Mouse (Mus musculus): ENCODE measurements around the gene Aff2.
A peak's percentile ranks its signal among the peaks of the same experiment; 100 is the strongest.

Aff2 gene

DNA sequence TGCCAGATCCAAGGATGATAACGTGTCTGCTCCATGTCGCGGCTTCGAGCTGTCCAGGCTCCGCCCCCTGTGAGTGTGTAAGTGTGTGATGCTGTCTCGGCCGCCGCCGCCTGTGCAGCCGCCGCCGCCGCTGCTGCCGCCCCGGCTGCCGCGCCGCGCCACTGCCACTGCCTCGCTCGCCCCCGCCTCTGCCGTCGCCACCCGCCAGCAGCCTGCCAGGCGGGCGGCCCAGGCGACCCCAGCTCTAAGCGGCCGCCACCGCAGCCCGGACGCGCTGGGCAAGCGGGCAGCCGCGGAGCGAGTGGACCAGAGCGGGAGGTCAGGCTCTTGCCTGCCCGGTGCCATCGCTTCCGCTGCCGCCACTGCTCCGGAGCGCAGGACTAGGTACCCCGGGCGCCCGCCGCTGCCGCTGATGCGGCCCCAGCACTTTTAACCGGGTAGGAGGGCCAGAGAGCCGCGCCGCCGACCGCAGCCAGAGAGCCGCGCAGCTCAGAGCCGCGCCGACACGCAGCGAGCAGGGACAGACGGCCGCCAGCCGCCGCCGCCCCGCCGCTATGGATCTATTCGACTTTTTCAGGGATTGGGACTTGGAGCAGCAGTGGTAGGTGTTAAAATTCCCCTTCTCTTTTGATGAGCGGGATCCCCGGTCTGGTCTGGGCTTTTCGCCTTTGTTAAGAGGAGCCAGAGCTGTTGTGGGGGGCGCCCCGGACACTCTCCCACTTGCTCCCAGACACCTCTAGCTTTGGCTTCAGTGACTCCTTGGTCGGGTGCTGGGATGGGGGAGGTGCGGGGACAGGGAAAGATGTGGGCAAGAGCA, at the start of gene Aff2:
TSS of gene Aff2 (plus strand) at position 57 of the 817 bp plus-strand sequence.
- DNase-seq (ENCODE audit: low spot score) = peak; percentile 6

- no peak for DNase-seq (ENCODE audit: low spot score)
These were observed 22.8 kb upstream of the Aff2 start for GRCm38 (mm10) chrX:69337296-69337695.

GRCm38 (mm10) chrX:69355621-69356020, 4.5 kb upstream of the Aff2 start:
- DNase-seq (ENCODE audit: low spot score) = no peak

DNA sequence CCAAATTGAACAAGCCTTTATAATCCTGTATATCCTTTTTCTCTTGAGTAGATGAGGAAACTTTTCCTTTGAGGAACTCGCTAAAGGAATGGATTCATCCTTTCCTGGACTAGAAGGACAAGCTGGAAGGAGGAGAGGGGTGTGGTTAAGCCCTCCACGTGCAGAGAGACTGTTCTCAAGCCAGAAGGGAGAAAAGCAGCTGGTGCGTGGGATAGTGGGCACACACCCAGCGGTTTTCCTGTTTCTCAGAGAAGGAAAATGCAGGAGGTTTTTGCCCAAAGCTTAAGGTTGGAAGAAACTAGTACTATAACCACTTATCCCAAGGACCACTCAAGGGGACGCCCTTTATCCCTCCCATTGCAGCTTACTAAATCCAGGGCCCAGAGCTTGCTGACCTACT, 734 bp upstream of the Aff2 start:
- DNase-seq (ENCODE audit: low spot score) = peak; percentile 5

DNA sequence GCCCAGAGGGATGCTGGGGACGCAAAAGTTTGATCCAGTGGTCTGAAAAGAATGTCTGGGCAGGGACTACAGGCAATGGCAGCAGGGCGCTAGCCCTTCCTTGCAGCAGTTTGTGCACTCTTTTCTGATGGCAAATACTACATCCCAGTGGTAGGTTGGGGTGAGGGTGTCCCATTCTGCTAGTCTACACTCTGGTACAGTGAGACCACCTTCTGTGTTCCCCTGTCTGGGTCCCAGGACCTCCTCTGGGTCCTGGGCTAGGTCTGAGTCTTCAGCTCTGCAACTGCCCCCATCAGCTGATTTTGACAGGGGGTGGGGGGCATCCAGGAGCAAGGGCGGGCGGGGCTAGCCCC, 233 bp upstream of the Aff2 start:
- no peak for DNase-seq (ENCODE audit: low spot score)

DNA sequence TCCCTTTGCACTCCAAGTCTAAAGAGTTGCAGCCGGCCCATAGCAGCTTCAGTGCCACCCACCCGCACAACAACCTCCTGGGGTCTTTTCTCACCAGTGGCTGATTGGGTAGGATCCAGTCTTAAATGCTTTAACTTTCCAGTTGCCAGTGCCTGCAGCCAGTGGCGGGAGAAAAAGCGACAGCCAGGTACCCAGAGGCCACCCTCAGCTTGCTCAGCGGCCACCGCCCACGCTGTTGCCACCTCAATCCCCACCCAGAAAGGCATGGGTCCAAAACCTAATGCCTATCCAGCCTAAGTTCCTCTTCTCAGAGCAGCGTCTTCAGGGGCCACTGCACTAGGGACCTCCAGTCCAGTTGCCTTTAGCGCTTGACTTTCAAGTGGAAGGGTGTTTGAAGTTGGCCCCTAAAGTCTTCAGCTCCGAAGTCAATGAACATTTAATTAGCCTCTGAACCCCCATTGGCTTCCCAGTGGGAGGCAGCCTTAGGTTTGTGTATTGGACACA, 1.0 kb downstream of the Aff2 start:
- DNase-seq (ENCODE audit: low spot score) = no peak

GRCm38 (mm10) chrX:69364198-69364597, 4.1 kb downstream of the Aff2 start:
- DNase-seq (ENCODE audit: low spot score) = no peak

DNA sequence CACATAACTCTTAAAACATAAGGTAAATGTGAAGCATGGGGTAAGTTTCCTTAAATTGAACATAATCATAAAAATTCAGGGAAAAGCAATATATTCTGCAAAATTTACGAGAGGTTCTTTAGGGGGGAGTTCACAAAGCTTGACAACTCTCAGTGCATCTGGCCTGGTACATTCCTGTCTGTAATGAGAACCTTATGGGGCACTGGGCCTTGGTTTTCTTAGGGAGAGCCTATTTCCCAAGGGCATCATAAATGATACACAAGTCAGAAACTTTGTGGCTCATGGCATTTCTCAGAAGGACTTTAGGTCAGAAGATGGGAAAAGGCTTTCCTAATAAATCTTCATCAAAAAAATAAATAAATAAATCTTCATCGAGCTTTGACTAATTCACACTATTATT, 13.2 kb downstream of the Aff2 start:
- no peak for DNase-seq (ENCODE audit: low spot score)

GRCm38 (mm10) chrX:69389738-69390137, 29.6 kb downstream of the Aff2 start:
- no peak for DNase-seq (ENCODE audit: low spot score)

- no peak for DNase-seq (ENCODE audit: low spot score)
These were observed 54.9 kb downstream of the Aff2 start for GRCm38 (mm10) chrX:69415043-69415442.

- DNase-seq (ENCODE audit: low spot score) = no peak
These were observed 78.3 kb downstream of the Aff2 start for GRCm38 (mm10) chrX:69438422-69438821.

DNA sequence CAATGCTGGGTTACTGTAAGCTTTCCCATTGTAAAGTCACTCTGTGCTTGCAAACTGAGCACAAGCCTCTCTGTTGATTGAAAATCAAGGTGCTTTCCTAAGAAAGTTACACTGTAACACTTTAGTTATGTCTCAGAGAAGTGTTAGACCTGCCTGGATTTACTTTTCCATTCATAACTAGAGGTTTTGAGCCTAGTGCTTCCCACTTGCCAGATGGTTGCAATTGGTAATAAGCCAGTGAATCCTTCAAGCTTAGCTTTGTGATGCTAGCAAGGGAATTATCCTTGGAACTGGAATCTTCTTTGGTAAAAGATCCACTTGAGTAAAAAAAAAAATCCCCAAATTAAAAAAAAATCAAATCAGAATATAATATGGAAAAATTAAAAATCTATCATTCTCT, 81.8 kb downstream of the Aff2 start:
- DNase-seq (ENCODE audit: low spot score) = no peak

DNA sequence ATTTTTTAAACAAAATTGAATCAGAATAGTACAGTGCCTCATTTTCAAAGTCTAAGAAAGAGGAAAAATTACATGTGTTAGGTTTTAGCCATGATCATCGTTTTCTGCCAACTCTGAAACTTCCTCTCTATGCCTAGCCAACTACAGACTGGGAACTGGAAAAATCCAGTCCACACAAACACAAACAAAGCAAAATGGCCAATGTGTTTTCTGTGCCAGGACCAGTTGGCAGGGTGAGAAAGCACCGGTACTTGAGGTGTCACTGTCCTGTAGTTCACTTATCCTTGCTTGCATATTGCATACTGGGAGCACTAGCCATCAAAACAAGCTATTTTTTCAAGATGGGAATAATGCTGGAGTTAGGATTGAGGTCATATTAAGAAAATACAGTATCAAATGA, 100.8 kb downstream of the Aff2 start:
- DNase-seq (ENCODE audit: low spot score) = no peak

DNA sequence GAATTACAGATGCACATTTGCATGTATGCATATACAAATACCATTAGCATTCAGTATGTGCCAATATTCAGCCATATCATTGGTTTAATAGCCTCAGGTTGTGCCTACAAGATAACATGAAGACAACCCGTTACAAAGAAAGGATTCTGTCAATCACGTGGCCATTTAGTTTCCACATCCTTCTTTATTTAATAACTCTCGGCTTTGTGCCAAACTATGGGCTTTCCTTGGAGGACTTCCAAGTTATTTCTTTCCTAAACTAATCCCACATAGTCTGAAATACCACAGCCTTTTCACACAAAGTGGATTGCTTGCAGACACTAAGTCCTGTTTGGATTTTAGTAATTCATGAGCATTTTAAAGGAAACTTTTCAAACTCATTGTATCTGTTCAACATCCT, 142.0 kb downstream of the Aff2 start:
- DNase-seq (ENCODE audit: low spot score) = no peak

DNA sequence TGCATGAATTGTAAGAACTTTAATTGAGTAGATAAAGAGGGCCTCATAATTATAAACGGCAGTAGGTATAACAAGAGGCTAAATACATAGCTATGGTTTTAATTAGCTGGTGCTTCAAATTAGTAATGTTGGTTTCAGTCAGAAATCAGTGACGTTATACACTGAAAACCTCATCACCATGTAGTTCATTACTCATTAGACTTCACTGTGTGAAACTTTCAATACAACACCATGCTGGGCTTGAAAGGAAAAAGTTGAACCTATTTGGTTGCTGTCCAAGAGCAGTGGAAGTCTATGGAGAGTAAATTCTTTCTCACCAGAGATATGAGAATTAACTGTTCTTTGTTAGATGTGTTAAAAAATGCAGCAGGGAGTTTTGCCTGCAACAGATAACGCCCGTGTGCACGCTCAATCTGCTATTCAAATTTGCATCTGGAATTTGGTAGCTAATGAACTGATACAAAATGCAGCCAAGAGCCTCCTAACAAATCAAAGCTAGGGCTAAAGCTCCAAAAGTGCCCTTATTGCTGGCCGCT, 158.0 kb downstream of the Aff2 start:
- DNase-seq (ENCODE audit: low spot score) = no peak

- DNase-seq (ENCODE audit: low spot score) = no peak
These were observed 180.7 kb downstream of the Aff2 start for GRCm38 (mm10) chrX:69540811-69541210.

DNA sequence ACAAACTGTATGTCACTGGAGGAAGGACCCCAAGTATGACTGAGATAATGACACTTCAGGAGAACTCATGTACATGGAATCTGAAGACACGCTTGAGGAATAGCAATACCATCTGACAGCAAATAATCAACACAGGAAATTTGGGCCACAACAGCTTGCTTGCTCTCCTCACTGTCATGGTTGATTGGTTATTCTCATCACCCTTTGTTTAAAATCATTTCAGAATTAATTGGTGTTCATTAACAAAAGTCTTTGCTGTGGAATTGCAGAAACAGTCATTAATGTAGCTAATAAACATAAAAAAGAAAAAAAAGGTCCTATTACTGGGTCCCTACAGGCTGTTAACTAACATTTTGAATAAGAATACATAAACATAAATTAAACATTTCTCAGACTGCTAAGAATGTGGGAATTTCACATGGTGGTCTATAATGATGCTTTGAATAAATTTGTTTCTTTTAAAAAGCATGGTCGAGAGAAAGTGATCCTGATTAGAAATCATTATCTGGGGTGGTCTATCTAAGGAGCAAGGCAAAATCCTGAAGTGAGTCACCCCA, 219.9 kb downstream of the Aff2 start:
- no peak for DNase-seq (ENCODE audit: low spot score)

- no peak for DNase-seq (ENCODE audit: low spot score)
These were observed 248.7 kb downstream of the Aff2 start for GRCm38 (mm10) chrX:69608793-69609192.

- DNase-seq (ENCODE audit: low spot score) = no peak
These were observed 302.9 kb downstream of the Aff2 start for GRCm38 (mm10) chrX:69663038-69663437.

- no peak for DNase-seq (ENCODE audit: low spot score)
These were observed 306.1 kb downstream of the Aff2 start for GRCm38 (mm10) chrX:69666145-69666677.

DNA sequence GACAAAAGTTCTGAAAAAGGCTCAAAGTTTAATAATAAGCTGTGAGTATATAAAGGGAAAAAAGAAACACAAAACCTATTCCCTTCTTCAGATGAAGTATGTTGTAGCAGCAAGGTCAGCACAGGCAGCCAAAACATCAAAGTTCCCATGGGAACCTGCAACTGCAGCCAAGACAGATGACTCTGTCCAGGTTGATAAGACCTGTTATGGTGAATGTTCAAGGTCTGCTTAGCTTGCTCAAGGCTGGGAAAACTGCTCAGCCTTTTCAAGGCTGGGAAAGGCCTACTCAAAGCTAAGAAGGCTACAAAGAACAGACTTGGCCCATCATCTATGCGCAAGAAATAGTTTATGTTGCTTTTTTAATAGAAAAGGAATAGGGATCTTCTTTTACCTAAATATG, 315.6 kb downstream of the Aff2 start:
- DNase-seq (ENCODE audit: low spot score) = no peak

DNA sequence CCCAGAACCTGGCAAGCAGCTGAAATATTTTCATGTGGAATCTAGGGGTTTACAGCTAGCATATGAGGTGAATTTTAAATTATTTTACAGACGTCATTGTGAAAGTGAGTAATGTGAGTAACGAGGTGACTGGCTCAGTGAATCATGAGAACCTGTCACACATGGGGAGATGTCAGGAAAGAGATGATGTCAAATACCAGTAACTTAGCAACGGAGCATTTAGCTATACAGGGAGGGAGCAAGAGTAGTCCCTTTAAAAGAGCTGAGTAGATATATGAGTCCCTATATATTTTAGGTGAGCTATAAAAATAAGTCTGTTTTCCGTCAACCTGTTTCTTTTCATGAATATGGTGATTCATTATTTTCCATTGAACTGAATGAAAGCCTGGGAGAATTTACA, 338.7 kb downstream of the Aff2 start:
- no peak for DNase-seq (ENCODE audit: low spot score)

DNA sequence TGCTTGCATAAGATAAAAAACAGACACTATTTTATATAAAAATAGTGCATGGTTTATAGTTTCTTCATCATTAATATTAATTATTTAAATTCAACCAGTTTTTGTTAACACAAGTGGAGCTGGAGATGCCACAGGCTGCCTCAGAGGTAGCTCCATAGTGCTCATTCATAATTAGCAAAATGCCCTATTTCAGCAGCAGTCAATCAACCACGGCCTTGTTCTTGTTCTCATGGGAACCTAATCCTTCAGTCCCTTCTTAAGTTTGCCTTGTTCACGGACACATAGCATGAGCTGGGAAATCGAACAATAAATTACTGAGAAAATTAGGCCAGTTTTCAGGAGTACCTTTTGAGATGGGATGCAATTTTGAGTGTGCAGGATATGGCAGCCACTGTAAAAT, 378.9 kb downstream of the Aff2 start:
- no peak for DNase-seq (ENCODE audit: low spot score)

Data from urinary bladder, postnatal 25 days (tissue).